Mouse (Mus musculus) small intestine, adult 2 months (tissue): ENCODE data around the gene Greb1. TPM values are rescaled to one million over a fixed set of nuclear protein-coding genes. Genes with fewer than 3 reads are reported as not detected.
A peak's percentile ranks its signal among the peaks of the same experiment; 100 is the strongest.

Experiments
- H3K27ac ChIP-seq: fragments of 200-500 bp; 2 replicates; pipeline ENCODE4 v1.5.1; 2012; ENCODE audit warnings: low read depth, low read length, control low read depth, inconsistent platforms; ENCODE audit not compliant: insufficient read depth
- H3K27me3 ChIP-seq: fragments of 200-500 bp; 2 replicates; pipeline ENCODE4 v1.6.1; 2012; ENCODE audit warnings: mild to moderate bottlenecking, moderate library complexity, low read length, inconsistent platforms; ENCODE audit not compliant: control insufficient read depth, insufficient read depth
- H3K36me3 ChIP-seq: fragments of 200-500 bp; 2 replicates; pipeline ENCODE4 v1.6.1; 2012; ENCODE audit warnings: mild to moderate bottlenecking, low read length, control low read depth, inconsistent platforms; ENCODE audit not compliant: control insufficient read depth, insufficient read depth
- H3K4me1 ChIP-seq: fragments of 200-500 bp; 2 replicates; pipeline ENCODE4 v1.6.1; 2012; ENCODE audit warnings: low read length, inconsistent platforms, mixed read lengths; ENCODE audit not compliant: control insufficient read depth, insufficient read depth, insufficient read length
- H3K4me3 ChIP-seq: fragments of 200-500 bp; 2 replicates; pipeline ENCODE4 v1.5.1; 2012; ENCODE audit warnings: low read depth, mild to moderate bottlenecking, control low read depth, inconsistent platforms, low read length, moderate library complexity
- CTCF ChIP-seq: fragments of 200-500 bp; IDR thresholded peaks from 2 replicates; pipeline ENCODE4 v1.5.1; 2012; ENCODE audit warnings: low read depth, mild to moderate bottlenecking, control low read depth, inconsistent platforms, low read length, moderate library complexity, mixed read lengths; ENCODE audit not compliant: insufficient replicate concordance, insufficient read length; ENCODE audit errors: extremely low read depth
- POLR2A ChIP-seq: fragments of 200-500 bp; IDR thresholded peaks from 2 replicates; pipeline ENCODE4 v1.6.1; 2012; ENCODE audit warnings: low read depth, mild to moderate bottlenecking, control low read depth, inconsistent platforms, low read length, moderate library complexity
- WGBS: fragments of 180-500 bp; shearing (Covaris S2); methylation state at CpG from one replicate; pipeline ENCODE4 v1.1.7; 2018; 5-methylcytosine and 5-hydroxymethylcytosine counted together
- polyA plus RNA-seq: library from polyadenylated mRNA; depleted of rRNA; stranded (reverse); fragments of >200 nt; gene quantifications from 2 replicates; pipeline ENCODE4 v1.2.3, GENCODE M21; 2012

The Greb1 gene
- polyA plus RNA-seq, 1 experiment: 3.5 TPM

- TF ChIP-seq CTCF (no peak), POLR2A (no peak)
- Histone ChIP-seq H3K4me1 (no peaks in the 10 kb centered on the region), H3K27ac (no peak overlapping the region), H3K36me3 (peaks cover 34% of the 10 kb centered on the region), H3K4me3 (no peak overlapping the region), H3K27me3 (no peaks in the 10 kb centered on the region)
- WGBS: 96% methylated on average over 10 of the region's 10 CpGs
Measured at GRCm38 (mm10) chr12:16822181-16822734, 21.6 kb upstream of the Greb1 start.

DNA sequence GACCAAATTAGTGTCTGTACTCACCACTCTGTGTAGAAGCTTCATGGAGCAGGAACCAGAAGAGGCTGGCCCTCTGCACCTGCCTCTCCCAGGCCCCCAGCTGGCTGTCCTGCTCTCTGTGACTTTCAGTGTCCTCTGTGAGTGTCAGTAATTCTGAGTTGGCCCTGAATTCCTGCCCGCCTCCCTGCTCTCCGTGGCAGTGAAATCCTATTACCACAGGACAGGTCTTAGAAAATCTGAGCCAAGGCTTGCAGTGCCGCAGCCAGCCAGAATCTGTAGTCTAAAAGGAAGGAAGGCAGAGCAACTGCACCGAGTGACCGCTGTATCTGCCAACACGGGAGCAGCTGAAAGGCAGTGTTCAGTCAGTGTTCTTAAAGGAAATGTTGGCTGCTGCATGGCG, 20.1 kb upstream of the Greb1 start:
- TF ChIP-seq POLR2A (no peak), CTCF (no peak)
- no peak overlapping the region for H3K4me3 ChIP-seq
- no peaks in the 10 kb centered on the region for H3K4me1 ChIP-seq
- H3K27ac ChIP-seq: no peak overlapping the region
- WGBS: 88% methylated on average over 7 of the region's 7 CpGs
- no peaks in the 10 kb centered on the region for H3K27me3 ChIP-seq
- peaks cover 34% of the 10 kb centered on the region for H3K36me3 ChIP-seq

DNA sequence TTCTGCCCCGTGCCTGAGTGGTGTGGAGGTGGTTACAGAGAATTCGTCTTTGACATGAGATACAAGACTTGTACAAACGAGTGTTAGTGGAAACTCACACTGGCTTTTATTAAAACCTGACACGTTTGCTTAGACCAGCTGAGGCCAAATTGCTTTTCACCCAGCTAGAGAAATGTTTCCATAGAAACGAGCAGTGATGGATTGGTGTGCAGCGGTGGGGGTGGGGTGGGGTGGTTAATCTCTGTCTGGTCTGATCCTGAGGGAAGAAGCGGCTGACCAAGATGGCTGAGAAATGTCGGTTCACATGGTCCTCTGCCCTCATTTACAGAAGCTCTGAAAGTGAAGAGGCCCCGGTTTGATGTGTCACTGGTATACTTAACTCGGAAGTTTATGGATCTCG, 17.8 kb upstream of the Greb1 start:
- no peak overlapping the region for H3K4me3 ChIP-seq
- no peak overlapping the region for H3K27ac ChIP-seq
- no peaks in the 10 kb centered on the region for H3K4me1 ChIP-seq
- 75% methylated on average over 11 of the region's 11 CpGs for WGBS
- TF ChIP-seq POLR2A (no peak), CTCF (no peak)
- H3K36me3 ChIP-seq: peaks cover 32% of the 10 kb centered on the region
- no peaks in the 10 kb centered on the region for H3K27me3 ChIP-seq

- no peak for TF ChIP-seq POLR2A
- no peak for TF ChIP-seq CTCF
- H3K36me3 ChIP-seq: peaks cover 23% of the 10 kb centered on the region
- no peak overlapping the region for H3K27ac ChIP-seq
- H3K4me3 ChIP-seq: no peak overlapping the region
- H3K4me1 ChIP-seq: no peaks in the 10 kb centered on the region
- WGBS: 88% methylated on average over 4 of the region's 4 CpGs
- no peaks in the 10 kb centered on the region for H3K27me3 ChIP-seq
Measured at GRCm38 (mm10) chr12:16817147-16817546, 16.5 kb upstream of the Greb1 start.

DNA sequence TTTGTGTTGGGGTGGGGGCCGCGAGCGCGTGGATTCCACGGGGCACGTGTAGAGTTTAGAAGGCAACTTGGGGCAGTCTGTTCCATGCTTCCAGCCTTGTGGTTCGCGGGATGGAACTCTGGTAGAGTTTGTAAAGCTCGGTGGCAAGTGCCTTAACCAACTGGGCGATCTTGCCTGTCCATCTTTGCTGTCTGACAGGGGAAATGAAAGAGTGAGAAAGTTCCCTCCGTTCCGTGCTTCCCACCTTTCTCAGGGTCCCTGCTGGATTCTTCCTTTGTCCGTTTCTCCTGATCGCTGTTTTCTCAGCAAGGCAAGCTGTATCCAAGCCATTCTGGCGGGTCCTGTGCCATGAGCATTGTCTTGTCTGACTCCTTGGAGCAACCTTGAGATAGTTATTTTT, 10.8 kb upstream of the Greb1 start:
- H3K4me1 ChIP-seq: no peaks in the 10 kb centered on the region; the same call in 1 of the 2 replicates

DNA sequence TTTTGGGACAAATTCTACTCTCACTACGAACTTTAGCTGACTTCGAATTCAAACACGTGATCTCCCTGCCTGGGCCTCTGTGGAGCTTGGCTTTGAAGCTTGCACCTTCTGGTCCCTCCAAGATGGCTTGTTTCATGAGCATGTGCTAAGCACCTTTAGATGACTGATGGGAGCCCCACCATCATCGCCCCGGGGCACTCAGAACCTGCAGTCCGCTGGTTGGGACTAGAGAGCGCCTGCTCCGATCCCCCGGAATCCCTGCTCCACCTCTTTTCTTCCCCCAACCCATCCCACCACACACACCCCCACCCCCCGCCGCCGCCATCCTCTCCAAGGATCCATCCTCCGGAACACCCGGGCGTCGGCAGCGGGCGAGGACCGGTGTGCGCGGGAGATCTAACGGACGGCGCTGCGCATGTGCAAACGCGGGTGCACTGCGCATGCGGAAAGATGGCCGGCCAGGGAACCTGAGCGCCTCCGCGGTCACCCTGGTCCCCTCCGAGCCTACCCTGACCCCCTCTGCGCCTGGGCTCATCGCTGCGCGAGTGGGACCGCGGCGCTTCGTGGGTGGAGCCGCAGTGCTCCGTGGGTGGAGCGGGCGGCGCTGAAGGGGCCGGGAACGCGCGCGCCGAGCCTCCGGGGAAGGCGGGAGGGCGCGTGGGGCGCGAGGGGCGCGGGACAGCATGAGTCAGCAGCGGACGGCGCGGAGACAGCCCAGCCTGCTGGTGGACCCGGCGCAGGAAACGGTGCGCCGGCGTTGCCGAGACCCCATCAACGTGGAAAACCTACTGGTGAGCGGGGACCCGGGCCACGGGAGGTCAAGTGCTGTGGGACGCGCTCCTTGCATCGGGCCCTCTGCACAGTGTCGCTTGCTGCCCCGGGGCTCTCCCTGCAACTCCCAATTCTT, 10.1 kb upstream of the Greb1 start, which contains the start of gene E2f6:
TSS of gene E2f6 (plus strand) at position 439 of the 907 bp plus-strand sequence.
- Histone ChIP-seq H3K27me3 (no peaks in the 10 kb centered on the region), H3K27ac (no peak within 1 kb of the TSS), H3K4me1 (no peaks in the 10 kb centered on the region; the same call in 1 of the 2 replicates), H3K4me3 (peak within 1 kb of the TSS; percentile 98), H3K36me3 (no peaks in the 10 kb centered on the region; the same call in 1 of the 2 replicates)
- 5% methylated on average over 80 of the region's 81 CpGs for WGBS
- no peak for TF ChIP-seq CTCF
- TF ChIP-seq POLR2A: peak; percentile 31

More for the DNA sequence above, 10.8 kb upstream of the Greb1 start:
- peak overlapping the region; percentile 98 for H3K4me3 ChIP-seq
- H3K36me3 ChIP-seq: no peaks in the 10 kb centered on the region; the same call in 1 of the 2 replicates
- no peak overlapping the region for H3K27ac ChIP-seq
- 3% methylated on average over 15 of the region's 15 CpGs for WGBS
- no peaks in the 10 kb centered on the region for H3K27me3 ChIP-seq
- no peak for TF ChIP-seq POLR2A
- no peak for TF ChIP-seq CTCF

DNA sequence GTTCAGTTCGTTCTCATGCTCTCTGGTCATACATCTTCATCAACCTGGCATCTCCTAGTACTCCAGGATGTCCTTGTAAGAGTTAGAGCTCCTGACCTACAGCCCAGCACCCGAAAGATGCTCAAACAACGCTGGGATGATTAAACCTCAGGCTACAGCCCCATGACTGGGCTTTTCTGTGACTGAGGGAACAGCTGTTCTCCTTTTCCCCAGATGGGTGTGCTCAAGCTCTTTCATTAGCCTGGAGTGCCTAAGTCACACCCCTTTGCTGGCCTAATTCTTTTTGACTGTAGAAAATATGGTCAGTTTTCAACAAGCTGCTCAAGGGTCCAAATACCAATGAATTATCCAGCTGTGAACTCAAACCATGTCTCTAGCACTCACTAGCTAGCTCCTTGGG, 7.4 kb upstream of the Greb1 start:
- WGBS: 39% methylated on average over 3 of the region's 3 CpGs
- H3K4me1 ChIP-seq: no peaks in the 10 kb centered on the region; the same call in 1 of the 2 replicates
- no peaks in the 10 kb centered on the region for H3K36me3 ChIP-seq
- no peak overlapping the region for H3K27ac ChIP-seq
- H3K4me3 ChIP-seq: no peak overlapping the region
- no peaks in the 10 kb centered on the region for H3K27me3 ChIP-seq
- TF ChIP-seq POLR2A (no peak), CTCF (peak; percentile 46; the same call in 1 of the 2 replicates)
